Mouse (Mus musculus) spleen, embryonic (tissue): Measurements from ENCODE around the gene Trafd1.

Experiments used
- CTCF ChIA-PET: fragments of 350-600 bp; sonication (Branson Sonifier 250); formaldehyde crosslinking; loops from one replicate; lab custom pipeline; 2022; lab: Charles Lee

Gene Trafd1

DNA sequence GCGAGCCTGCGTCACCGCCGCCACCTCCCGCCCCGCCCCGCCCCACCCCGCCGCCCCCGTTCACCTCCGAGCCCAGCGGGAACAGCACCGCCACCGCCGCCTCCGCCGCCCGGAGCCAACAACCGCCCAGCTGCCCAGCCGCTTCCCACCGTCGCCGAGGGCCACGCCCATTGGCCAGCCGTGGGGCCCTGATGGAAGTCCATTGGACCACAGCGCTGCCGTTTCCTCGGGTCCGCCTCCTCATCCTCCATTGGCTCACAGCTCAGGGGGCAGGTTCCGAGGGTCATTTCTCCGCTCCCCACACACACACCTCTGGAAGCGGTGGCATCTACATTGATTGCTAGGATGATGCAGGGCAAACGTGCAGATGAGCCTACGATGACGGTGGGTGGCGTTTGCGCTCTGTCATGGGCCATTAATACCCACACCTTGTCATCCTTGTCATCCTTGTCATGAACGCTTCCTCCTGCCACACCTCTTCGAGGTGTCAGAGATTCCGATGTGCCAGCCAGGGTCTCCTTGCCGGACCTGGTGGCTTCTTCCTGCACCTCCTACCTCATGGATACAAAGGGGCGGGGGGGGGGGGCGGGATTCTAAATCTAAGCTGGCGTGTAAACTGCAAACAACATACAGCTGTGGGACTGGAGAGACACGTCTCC lies at the start of gene Trafd1:
TSS of gene Trafd1 (minus strand) at position 172 of the 659 bp plus-strand sequence.
- CTCF ChIA-PET: interaction anchor here (0.6 kb wide), 2 partner anchors 37 to 883 kb away, joined by 6 to 11 read pairs; no protein-coding TSS in a partner anchor

DNA sequence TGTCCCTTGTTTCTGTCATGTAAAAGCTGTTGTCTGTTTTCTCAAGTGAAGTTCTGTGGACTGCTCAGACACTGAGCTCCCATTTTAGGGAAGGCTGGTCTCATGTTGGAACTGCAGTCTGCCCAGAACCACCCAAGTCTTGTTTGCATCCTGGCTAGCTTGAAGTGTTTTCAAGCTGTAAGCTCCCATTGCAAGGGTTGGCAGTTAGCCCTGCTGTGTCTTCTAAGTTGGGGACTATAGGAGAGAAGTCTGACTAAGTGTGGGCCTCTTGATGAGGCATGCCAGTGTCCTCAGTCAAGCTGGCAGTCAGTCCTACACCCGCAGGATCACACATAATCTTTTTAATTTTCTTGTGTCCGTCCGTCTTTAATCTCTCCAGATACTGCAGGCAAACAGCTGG lies 43.5 kb upstream of the Trafd1 start:
- CTCF ChIA-PET: no interaction called here

GRCm38 (mm10) chr5:121423297-121423696 lies 37.9 kb upstream of the Trafd1 start:
- CTCF ChIA-PET: interaction anchor here (0.8 kb wide), 1 partner anchor 38 kb away, joined by 11 read pairs; the partner anchor contains the start of gene Trafd1

- CTCF ChIA-PET: interaction anchor here (0.8 kb wide), 1 partner anchor 37 kb away, joined by 11 read pairs; the partner anchor contains the start of gene Trafd1
These were observed 37.4 kb upstream of the Trafd1 start for GRCm38 (mm10) chr5:121422787-121423186.

DNA sequence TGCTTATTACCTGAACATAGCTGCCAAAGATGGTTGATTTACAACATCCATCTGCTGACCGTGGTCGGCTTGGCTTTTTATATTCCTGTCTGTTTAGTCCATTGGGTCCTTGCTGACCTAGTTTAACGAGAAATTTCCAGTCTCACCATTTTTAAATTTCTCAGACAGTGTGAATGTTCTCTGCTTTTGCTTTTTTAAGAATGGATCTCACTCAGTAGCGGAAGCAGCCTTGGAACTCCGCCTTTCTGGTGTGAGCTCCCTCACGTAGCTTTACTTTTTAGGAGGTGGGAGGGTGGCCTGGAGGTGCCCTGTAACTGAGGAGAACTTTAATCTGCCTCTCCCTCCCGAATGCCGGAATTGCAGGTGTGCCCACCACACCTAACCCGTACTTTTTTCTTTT lies 35.3 kb upstream of the Trafd1 start:
- CTCF ChIA-PET: no interaction called here

- CTCF ChIA-PET: no interaction called here
These were observed 25.5 kb upstream of the Trafd1 start for GRCm38 (mm10) chr5:121410975-121411374.

DNA sequence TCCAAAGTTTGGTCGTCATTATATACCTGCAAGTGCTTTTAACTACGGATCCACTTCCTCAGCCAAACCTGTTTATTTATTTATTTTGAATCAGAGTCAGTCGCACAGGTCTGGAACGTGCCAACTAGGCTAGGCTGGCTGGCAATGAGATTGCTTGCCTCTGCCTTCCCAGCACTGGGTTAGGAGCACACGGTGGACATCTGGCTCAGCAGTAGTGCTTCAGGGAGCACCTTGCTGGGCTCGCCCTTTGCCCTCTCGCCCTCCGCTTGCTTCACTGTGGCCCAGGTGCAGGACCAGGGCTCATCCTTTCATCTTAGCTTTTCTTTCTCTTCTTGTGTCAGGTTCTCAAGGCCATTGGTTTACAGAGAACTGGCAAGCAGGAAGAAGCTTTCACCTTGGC lies 22.4 kb upstream of the Trafd1 start:
- CTCF ChIA-PET: no interaction called here

DNA sequence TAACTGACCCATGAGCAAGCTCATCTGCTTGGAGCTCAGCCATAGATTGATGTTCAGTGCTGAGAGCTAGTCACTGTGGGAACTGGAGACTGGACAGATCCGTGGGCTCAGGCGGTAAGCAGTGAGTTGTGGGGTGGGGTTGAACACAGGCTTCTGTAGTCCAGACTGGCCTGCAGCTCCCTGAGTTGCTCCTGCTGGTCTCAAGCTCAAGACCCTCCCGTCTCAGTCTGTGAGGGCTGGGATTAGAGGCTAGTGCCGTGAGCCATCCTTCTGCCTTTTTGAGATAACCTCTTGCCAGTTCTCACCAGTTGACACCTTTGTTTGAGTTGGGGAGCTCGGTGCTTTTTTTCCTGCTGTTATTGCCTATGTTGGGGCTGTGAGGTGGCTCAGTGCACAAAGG lies 15.4 kb upstream of the Trafd1 start:
- CTCF ChIA-PET: no interaction called here

DNA sequence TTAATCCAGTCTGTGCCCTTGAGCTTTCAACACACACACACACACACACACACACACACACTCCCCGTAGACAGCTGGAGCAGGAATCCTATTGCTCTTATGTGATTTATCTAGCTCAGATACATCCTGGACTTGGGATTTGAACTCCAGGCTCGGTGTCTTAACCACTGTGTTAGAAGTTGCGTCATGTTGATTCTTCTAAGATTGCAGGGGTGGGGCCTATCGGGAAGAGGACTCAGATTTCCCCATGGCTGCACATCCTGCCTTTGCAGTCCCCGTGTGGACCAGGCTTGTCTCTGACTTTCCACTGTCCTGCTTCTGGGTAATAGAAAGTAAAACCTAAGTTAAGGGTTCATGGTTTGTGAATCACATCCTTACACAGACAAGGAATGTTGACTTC lies 14.6 kb upstream of the Trafd1 start:
- CTCF ChIA-PET: no interaction called here

- CTCF ChIA-PET: no interaction called here
These were observed 14.1 kb upstream of the Trafd1 start for GRCm38 (mm10) chr5:121399540-121399939.

DNA sequence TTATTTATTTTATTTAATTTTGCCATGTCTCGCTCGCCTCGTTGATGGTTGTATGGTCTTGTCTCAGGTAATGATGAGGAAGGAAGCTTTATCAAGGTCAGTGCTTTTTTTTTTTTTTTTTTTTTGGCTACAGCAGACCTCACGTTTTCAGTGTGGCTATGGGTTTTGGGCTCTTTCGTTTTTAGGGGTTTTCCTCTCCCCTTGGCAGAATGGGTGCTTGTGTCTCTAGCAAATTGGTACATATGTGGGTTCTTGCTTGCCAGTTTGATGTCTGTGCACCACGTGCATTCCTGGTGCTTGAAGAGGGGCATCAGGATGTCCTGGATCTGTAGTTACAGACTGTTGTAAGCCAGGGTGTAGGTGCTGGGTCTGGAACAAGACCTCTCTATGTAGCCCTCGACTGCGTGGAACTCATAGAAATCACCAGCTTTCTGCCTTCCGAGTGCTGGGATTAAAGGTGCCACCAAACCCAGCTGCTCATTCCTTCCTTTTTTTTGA lies 13.6 kb upstream of the Trafd1 start:
- CTCF ChIA-PET: interaction anchor here (0.6 kb wide), 1 partner anchor 173 kb away, joined by 13 read pairs; no protein-coding TSS in a partner anchor

GRCm38 (mm10) chr5:121398146-121398964 lies 12.9 kb upstream of the Trafd1 start:
- CTCF ChIA-PET: interaction anchor here (0.6 kb wide), 2 partner anchors 150 to 172 kb away, joined by 4 to 13 read pairs; no protein-coding TSS in a partner anchor

DNA sequence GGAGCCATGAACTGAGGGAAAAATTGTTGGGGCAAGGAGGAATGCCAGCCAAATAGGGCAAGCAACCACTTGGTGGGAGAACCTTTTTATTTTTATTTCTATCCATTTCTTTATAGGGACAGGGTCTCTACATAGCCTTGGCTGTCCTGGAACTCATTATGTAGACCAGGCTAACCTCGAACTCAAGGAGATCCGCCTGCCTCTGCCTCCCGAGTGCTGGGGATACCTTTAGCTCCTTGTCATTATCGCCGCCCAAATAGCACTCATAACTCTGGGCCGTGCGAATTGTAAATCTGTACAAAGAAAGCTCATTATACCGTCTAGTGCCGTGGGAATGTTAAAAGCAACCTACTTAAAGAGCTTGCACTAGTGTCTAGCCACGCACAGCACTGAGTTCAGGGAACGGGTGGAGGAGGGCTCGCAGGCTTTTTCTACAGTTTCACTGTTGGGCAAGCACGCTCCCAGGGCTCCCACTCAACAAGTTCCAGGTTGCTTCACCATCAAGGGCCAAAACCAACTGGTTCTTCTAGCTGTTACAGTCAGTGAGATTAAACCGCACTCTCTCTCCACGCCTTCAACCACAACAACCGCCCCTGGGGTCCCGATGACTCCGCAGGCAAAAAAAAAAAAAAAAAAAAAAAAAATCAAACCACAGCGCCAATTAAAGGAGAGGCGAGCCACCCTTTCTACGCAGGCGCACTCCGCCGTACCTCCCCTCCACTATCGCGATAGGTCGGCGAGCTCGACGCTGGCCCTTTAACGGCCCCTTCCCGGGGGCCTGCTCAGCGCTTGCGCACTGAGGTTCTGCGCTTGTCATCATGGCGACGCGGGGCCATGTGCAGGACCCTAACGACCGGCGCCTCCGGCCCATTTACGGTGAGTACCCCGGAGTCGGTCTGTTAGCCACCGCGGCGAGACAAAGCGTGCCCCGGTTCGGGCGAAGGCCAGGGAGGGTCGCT lies 12.0 kb upstream of the Trafd1 start, which contains the start of gene Naa25:
TSS of gene Naa25 (plus strand) at position 750 of the 959 bp plus-strand sequence.
- CTCF ChIA-PET: interaction anchor here (0.6 kb wide), 1 partner anchor 149 kb away, joined by 4 read pairs; no protein-coding TSS in a partner anchor

DNA sequence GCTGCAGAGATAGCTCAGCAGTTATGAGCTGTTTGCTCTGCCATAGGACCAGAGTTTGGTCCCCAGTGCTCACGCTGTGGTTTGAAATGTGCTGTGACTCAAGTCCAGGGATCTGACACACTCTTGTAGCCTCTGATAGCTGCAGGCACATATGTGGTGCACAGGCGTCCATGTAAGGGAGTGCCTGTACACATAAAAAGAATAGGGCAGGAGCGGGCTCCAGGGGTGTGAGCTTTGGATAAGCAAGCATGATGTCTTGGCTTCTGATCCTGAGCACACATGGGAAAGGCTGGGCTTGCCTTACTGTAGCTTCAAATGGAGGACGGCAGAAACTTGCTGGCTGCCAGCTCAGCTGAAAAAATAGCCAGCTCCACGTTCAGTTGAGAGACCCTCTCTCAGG lies 10.2 kb upstream of the Trafd1 start:
- CTCF ChIA-PET: no interaction called here

DNA sequence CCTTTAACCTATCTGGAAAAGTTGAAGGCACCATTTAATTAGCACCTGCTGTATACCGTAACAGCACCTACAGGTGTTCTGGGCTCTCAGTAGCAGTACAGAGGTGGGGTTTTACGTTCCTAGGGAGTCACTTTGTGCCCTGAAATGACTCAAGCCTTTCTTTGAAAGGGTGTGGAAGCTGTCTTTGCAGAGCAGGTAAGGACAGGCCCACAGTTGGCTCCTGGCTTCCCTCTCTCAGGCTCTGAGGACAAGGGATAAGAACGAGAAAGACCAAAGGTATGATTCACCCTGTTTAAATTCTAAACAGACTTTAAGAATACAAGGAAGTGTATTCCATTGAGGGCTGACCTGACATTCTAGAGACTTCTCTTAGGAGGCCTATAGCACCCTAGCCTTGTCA lies 8.0 kb upstream of the Trafd1 start:
- CTCF ChIA-PET: interaction anchor here (0.6 to 1.0 kb wide), 2 partner anchors 14 to 85 kb away, joined by 4 to 5 read pairs; no protein-coding TSS in a partner anchor

GRCm38 (mm10) chr5:121392667-121393380 lies 7.4 kb upstream of the Trafd1 start:
- CTCF ChIA-PET: interaction anchor here (0.6 kb wide), 1 partner anchor 13 kb away, joined by 5 read pairs; no protein-coding TSS in a partner anchor

DNA sequence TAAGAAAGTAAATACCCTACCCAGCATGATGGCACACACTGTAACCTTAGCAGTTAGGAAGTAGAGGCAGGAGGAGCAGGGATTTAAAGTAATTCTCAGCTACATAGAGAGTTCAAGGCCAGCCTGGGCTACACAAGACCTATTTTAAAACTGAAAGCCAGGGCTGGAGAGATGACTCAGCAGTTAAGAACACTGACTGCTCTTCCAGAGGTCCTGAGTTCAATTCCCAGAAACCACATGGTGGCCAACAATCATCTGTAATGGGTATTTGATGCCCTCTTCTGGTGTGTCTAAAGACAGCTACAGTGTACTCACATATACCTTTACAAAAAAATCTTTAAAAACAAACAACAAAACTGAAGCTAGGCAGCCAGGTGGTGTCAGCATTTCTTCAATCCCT lies 4.3 kb upstream of the Trafd1 start:
- CTCF ChIA-PET: interaction anchor here (0.7 kb wide), 1 partner anchor 9 kb away, joined by 3 read pairs; no protein-coding TSS in a partner anchor

- CTCF ChIA-PET: no interaction called here
These were observed 3.7 kb upstream of the Trafd1 start for GRCm38 (mm10) chr5:121389106-121389505.

DNA sequence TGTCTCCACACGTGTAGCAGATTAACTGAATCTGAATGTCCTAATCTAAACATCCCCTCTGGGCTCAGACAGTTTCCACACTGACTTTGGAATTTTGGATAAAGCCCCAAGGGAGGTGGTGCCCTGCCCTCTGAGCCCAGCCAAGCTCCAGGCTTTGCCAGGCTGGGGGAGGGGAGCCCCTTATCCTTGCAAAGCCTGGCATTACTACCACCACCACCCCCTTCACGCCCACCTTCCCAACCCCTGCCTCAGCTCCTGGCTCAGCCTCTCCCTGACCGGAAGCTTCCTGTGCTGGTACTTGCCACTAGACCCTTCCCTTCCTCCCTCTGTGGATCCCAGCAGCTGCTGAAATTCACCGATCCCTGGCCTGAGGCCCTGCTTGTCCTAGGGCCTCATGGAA lies 1.7 kb upstream of the Trafd1 start:
- CTCF ChIA-PET: interaction anchor here (0.6 kb wide), 1 partner anchor 13 kb away, joined by 6 read pairs; no protein-coding TSS in a partner anchor
